Mouse (Mus musculus) urinary bladder, postnatal 14 days (tissue): ENCODE results near the gene Lifr.

Experiments
- DNase-seq: peaks from one replicate; pipeline ENCODE4 v3.0.0; 2021; ENCODE audit warnings: low spot score

The Lifr gene

GRCm38 (mm10) chr15:7080916-7081626, 9.3 kb upstream of the Lifr start:
- DNase-seq, result no peak

- no peak for DNase-seq
Observed at GRCm38 (mm10) chr15:7081795-7082194, 8.6 kb upstream of the Lifr start.

GRCm38 (mm10) chr15:7082901-7083300, 7.5 kb upstream of the Lifr start:
- no peak for DNase-seq

- DNase-seq, result peak; percentile 8
Observed at GRCm38 (mm10) chr15:7084780-7085497, 5.5 kb upstream of the Lifr start.

- DNase-seq, result no peak
Observed at GRCm38 (mm10) chr15:7088691-7089090, 1.7 kb upstream of the Lifr start.

GRCm38 (mm10) chr15:7092321-7092720, 1.9 kb downstream of the Lifr start:
- no peak for DNase-seq

GRCm38 (mm10) chr15:7099406-7099805, 9.0 kb downstream of the Lifr start:
- DNase-seq, result no peak

- DNase-seq, result no peak
Observed at GRCm38 (mm10) chr15:7100226-7100625, 9.8 kb downstream of the Lifr start.

GRCm38 (mm10) chr15:7103051-7103450, 12.6 kb downstream of the Lifr start:
- no peak for DNase-seq

- DNase-seq, result peak; percentile 11
Observed at GRCm38 (mm10) chr15:7105224-7105623, 14.8 kb downstream of the Lifr start.

GRCm38 (mm10) chr15:7108160-7108559, 17.7 kb downstream of the Lifr start:
- no peak for DNase-seq

- DNase-seq, result no peak
Observed at GRCm38 (mm10) chr15:7112227-7112907, 22.0 kb downstream of the Lifr start.

- no peak for DNase-seq
Observed at GRCm38 (mm10) chr15:7113906-7114305, 23.5 kb downstream of the Lifr start.

- no peak for DNase-seq
Observed at GRCm38 (mm10) chr15:7115326-7116003, 25.1 kb downstream of the Lifr start.

- no peak for DNase-seq
Observed at GRCm38 (mm10) chr15:7116216-7116615, 25.8 kb downstream of the Lifr start.

- no peak for DNase-seq
Observed at GRCm38 (mm10) chr15:7116699-7117098, 26.3 kb downstream of the Lifr start.

- no peak for DNase-seq
Observed at GRCm38 (mm10) chr15:7117944-7118343, 27.5 kb downstream of the Lifr start.

- no peak for DNase-seq
Observed at GRCm38 (mm10) chr15:7118849-7119248, 28.4 kb downstream of the Lifr start.

GRCm38 (mm10) chr15:7119930-7120512, 29.6 kb downstream of the Lifr start:
- DNase-seq, result no peak

- DNase-seq, result no peak
Observed at GRCm38 (mm10) chr15:7123781-7124450, 33.5 kb downstream of the Lifr start.

GRCm38 (mm10) chr15:7126171-7126570, 35.8 kb downstream of the Lifr start:
- no peak for DNase-seq
